ENCODE assay signal across 8 mouse cellular contexts in the genomic region with DNA sequence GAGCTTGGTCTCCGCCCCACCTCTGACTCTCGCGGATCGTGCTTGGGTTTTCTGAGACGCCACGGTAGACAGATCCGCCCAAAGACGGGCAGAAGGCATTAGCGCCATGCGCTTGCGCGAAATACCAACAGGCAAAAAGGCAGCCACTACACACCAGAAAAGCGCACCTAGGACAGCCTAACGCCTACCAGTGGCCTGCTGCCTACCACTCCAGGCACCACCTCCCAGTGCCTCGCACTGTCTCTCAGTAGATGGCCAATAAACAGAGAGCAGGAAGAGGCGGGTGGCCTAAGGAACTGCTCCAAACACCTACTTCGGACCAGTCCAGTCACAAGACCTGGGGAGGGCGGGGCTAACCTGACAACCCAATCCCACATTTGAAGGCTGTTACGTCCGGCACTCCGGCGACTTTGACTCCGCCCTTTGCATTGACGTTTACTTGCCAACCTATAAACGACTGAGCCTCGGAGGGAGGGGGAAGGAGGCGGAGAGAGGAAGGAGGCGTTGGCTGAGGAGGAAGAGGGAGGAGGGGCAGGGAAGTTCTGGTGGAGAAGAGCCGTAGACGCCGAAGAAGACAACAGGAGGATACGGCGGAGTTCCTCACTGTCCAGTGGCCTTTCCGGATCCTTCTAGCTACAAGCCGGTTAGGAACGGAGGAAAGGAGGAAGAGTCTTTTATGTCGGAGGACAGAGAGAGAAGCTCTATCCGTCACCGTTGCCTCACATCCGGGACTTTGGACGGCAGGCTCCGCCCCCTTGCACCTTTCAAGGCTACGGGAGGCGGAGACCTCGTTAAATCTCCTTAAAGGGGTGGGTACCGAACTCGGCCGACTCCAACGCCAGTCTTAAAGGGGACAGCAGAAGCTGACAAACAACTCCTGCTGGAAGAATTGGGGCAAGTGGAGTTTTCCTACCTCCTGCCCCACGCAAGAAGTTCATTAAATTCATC. TPM values are rescaled to one million over a fixed set of nuclear protein-coding genes. Genes with fewer than 3 reads are reported as not detected.
A peak's percentile ranks its signal among the peaks of the same experiment; 100 is the strongest.
DNase-seq lines count a peak whose midpoint lies in the region; ATAC-seq lines count a peak whose summit lies in the region.

No protein-coding gene starts in this region.

- peak overlapping the region; percentile 89 for H3K9ac ChIP-seq in hindbrain, embryonic 15.5 days

- peak overlapping the region; percentile 98 for H3K27ac ChIP-seq in hindbrain, embryonic 15.5 days (replicated peaks)

- H3K36me3 ChIP-seq in hindbrain, embryonic 15.5 days, result peaks cover 44% of the 10 kb centered on the region

- peak; percentile 100 for DNase-seq in T-cell, adult 2 months (ENCODE audit: low spot score)
- peak; percentile 99 for DNase-seq in cerebellum, postnatal 36 days
- DNase-seq in frontal cortex, postnatal 36 days (ENCODE audit: low spot score in 2 of 2), result peak; percentile 99
- peak; percentile 100 for DNase-seq in left cerebral cortex, adult 11 months (ENCODE audit: low spot score)
- DNase-seq in lung, postnatal 4 days, result peak; percentile 99 to 100
- DNase-seq in retina, postnatal 7 days (ENCODE audit: low read depth, low spot score), result peak; percentile 100
- peak; percentile 94 for DNase-seq in urinary bladder, adult 2 months (ENCODE audit: low spot score)

- ATAC-seq in hindbrain, embryonic 15.5 days (ENCODE audit: low FRiP score, low read depth), result peak; percentile 94

- no peaks in the 10 kb centered on the region for H3K9me3 ChIP-seq in hindbrain, embryonic 15.5 days

- no peaks in the 10 kb centered on the region for H3K27me3 ChIP-seq in hindbrain, embryonic 15.5 days

- peaks cover 46% of the 10 kb centered on the region for H3K4me1 ChIP-seq in hindbrain, embryonic 15.5 days (replicated peaks)

- peak overlapping the region; percentile 79 for H3K4me3 ChIP-seq in hindbrain, embryonic 15.5 days

- under 1% methylated on average over 50 of the region's 50 CpGs for WGBS in hindbrain, embryonic 15.5 days

- peak overlapping the region; percentile 93 for H3K4me2 ChIP-seq in hindbrain, embryonic 15.5 days

RNA-seq across cellular contexts. Expression of gene Fbrs, which starts 1.0 kb away (rescaled TPM):
- 13.9 and 15.4 TPM in 2 replicates for polyA plus RNA-seq in hindbrain, embryonic 15.5 days (2015; fragmentation: Nextera tagmentation; extraction: Ambion mirVana)
- polyA plus RNA-seq in urinary bladder, adult 2 months (2012; rRNA removed), result 12.4 and 30.8 TPM in 2 replicates

RNA-seq across cellular contexts. Expression of gene Prr14, which starts 18.6 kb away (rescaled TPM):
- 36.9 and 42.8 TPM in 2 replicates for polyA plus RNA-seq in hindbrain, embryonic 15.5 days (2015; fragmentation: Nextera tagmentation; extraction: Ambion mirVana)
- polyA plus RNA-seq in urinary bladder, adult 2 months (2012; rRNA removed), result 69.2 and 79.9 TPM in 2 replicates

RNA-seq across cellular contexts. Expression of gene Zfp689, which starts 29.0 kb away (rescaled TPM):
- polyA plus RNA-seq in hindbrain, embryonic 15.5 days (2015; fragmentation: Nextera tagmentation; extraction: Ambion mirVana), result 14.7 and 15.8 TPM in 2 replicates
- 3.1 and 3.7 TPM in 2 replicates for polyA plus RNA-seq in urinary bladder, adult 2 months (2012; rRNA removed)

RNA-seq across cellular contexts. Expression of gene Srcap, which starts 33.8 kb away (rescaled TPM):
- polyA plus RNA-seq in hindbrain, embryonic 15.5 days (2015; fragmentation: Nextera tagmentation; extraction: Ambion mirVana), result 57.2 and 57.4 TPM in 2 replicates
- 5.7 and 13.8 TPM in 2 replicates for polyA plus RNA-seq in urinary bladder, adult 2 months (2012; rRNA removed)

RNA-seq across cellular contexts. Expression of gene Gm42715, which starts 41.4 kb away (rescaled TPM):
- polyA plus RNA-seq in hindbrain, embryonic 15.5 days (2015; fragmentation: Nextera tagmentation; extraction: Ambion mirVana), result 14.7 and 15.6 TPM in 2 replicates
- polyA plus RNA-seq in urinary bladder, adult 2 months (2012; rRNA removed), result 19.3 and 25.2 TPM in 2 replicates

Comparison
In these comparisons a context has a peak if more than half of its experiments do, and no peak if none do; other contexts are left out.
1. Peak in every context shown above with its lines: DNase-seq, ATAC-seq, H3K4me3 ChIP-seq and H3K27ac ChIP-seq.